Mouse (Mus musculus) testis, adult 2 months (tissue): ENCODE measurements around the gene Tmem59.

Experiments
- CTCF ChIP-seq: fragments of 200-500 bp; IDR thresholded peaks from 2 replicates; pipeline ENCODE4 v1.5.1; 2012; ENCODE audit warnings: low read depth, mild to moderate bottlenecking, inconsistent platforms, low read length, moderate library complexity; ENCODE audit not compliant: control insufficient read depth, insufficient read depth, insufficient replicate concordance
- POLR2A ChIP-seq: fragments of 200-500 bp; IDR thresholded peaks from 2 replicates; pipeline ENCODE4 v1.6.1; 2012; ENCODE audit warnings: low read depth, mild to moderate bottlenecking, inconsistent platforms, low read length, moderate library complexity; ENCODE audit not compliant: control insufficient read depth

GRCm38 (mm10) chr4:107246040-107246439 is 67.8 kb downstream of the Tmem59 start:
- TF ChIP-seq CTCF (no peak), POLR2A (no peak)
